Mouse (Mus musculus) liver, embryonic 11.5 days (tissue): ENCODE data around the gene Atxn2. TPM values are rescaled to one million over a fixed set of nuclear protein-coding genes. Genes with fewer than 3 reads are reported as not detected.

Experiments
- ATAC-seq: fragments of 200-750 bp; cut with Nextera tagmentation; replicated peaks from 2 replicates; pipeline ENCODE4 v1.8.0; 2017; ENCODE audit warnings: moderate number of reproducible peaks, mild to moderate bottlenecking, moderate TSS enrichment, moderate library complexity; ENCODE audit not compliant: low FRiP score
- DNase-seq: peaks from one replicate; pipeline ENCODE4 v3.0.0-alpha.2; 2017; ENCODE audit warnings: low spot score
- H3K27ac ChIP-seq: fragments of 300-500 bp; sonication (generic); 2 replicates; pipeline ENCODE4 v1.5.1; 2014; ENCODE audit warnings: mild to moderate bottlenecking, low read depth, low read length, control low read depth
- H3K27me3 ChIP-seq: fragments of 300-500 bp; sonication (generic); replicated peaks from 2 replicates; pipeline ENCODE4 v1.6.1; 2014; ENCODE audit warnings: low read length, mixed read lengths; ENCODE audit not compliant: control insufficient read depth, insufficient read depth
- H3K36me3 ChIP-seq: fragments of 300-500 bp; sonication (generic); 2 replicates; pipeline ENCODE4 v1.6.1; 2014; ENCODE audit warnings: mild to moderate bottlenecking, low read length, moderate library complexity, mixed read lengths; ENCODE audit not compliant: control insufficient read depth, insufficient read depth
- H3K4me1 ChIP-seq: fragments of 300-500 bp; sonication (generic); replicated peaks from 2 replicates; pipeline ENCODE4 v1.6.1; 2014; ENCODE audit warnings: low read length, mixed read lengths; ENCODE audit not compliant: control insufficient read depth, insufficient read depth
- H3K4me2 ChIP-seq: fragments of 300-500 bp; sonication (generic); 2 replicates; pipeline ENCODE4 v1.6.1; 2014; ENCODE audit warnings: mild to moderate bottlenecking, control low read depth, moderate library complexity
- H3K4me3 ChIP-seq: fragments of 300-500 bp; sonication (generic); 2 replicates; pipeline ENCODE4 v1.5.1; 2014; ENCODE audit warnings: low read depth, low read length, control low read depth
- H3K9ac ChIP-seq: fragments of 300-500 bp; sonication (generic); 2 replicates; pipeline ENCODE4 v1.6.1; 2014; ENCODE audit warnings: low read depth, low read length, control low read depth
- H3K9me3 ChIP-seq: fragments of 300-500 bp; sonication (generic); 2 replicates; pipeline ENCODE4 v1.6.1; 2016; ENCODE audit warnings: low read length, inconsistent platforms, mixed read lengths; ENCODE audit not compliant: control insufficient read depth
- WGBS: fragments of 180-500 bp; shearing (Covaris S2); extraction: QIAGEN DNeasy Blood & Tissue Kit; methylation state at CpG from one replicate; pipeline ENCODE4 v1.1.7; 2014; 5-methylcytosine and 5-hydroxymethylcytosine counted together
- polyA plus RNA-seq: library from polyadenylated mRNA; unstranded; fragments of >200 nt; fragmentation: Nextera tagmentation; extraction: Ambion mirVana; gene quantifications from 2 replicates; pipeline ENCODE4 v1.2.1, GENCODE M21; 2014

The Atxn2 gene
- polyA plus RNA-seq, 1 experiment from 2014 or later = 63.9 TPM

DNA sequence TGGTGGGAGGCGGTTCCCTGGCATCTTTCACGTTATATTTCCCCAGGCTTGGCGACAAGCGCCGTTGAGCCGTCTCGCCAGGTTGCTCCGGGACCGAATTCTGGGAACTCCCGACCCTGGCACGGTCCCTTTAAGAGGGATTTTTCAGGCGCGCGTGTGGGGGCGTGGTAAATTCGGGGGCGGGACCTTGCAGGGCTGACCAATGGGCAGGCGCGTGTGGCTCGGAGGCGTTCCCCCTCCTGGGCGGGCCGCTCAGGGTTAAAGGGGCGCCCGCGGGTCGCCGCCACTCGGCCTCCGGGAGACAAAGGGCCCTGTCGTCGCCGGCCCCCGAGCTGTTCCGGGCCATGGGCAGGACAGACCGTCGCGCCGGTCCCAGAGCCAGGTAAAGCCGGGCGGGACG is 137.6 kb downstream of the Atxn2 start, which contains the start of gene Pheta1:
TSS of gene Pheta1 (plus strand) at position 242 of the 400 bp plus-strand sequence.
- Histone ChIP-seq H3K4me2 (peak within 1 kb of the TSS; percentile 76), H3K27me3 (peaks cover 16% of the 10 kb centered on the region), H3K9me3 (no peaks in the 10 kb centered on the region), H3K4me3 (peak within 1 kb of the TSS; percentile 86), H3K4me1 (peaks cover 15% of the 10 kb centered on the region), H3K27ac (peak within 1 kb of the TSS; percentile 46; the same call in 1 of the 2 replicates), H3K9ac (peak within 1 kb of the TSS; percentile 73), H3K36me3 (peaks cover 12% of the 10 kb centered on the region)
- WGBS = under 1% methylated on average over 42 of the region's 42 CpGs
- DNase-seq (peak; percentile 92), ATAC-seq (peak; percentile 90)

DNA sequence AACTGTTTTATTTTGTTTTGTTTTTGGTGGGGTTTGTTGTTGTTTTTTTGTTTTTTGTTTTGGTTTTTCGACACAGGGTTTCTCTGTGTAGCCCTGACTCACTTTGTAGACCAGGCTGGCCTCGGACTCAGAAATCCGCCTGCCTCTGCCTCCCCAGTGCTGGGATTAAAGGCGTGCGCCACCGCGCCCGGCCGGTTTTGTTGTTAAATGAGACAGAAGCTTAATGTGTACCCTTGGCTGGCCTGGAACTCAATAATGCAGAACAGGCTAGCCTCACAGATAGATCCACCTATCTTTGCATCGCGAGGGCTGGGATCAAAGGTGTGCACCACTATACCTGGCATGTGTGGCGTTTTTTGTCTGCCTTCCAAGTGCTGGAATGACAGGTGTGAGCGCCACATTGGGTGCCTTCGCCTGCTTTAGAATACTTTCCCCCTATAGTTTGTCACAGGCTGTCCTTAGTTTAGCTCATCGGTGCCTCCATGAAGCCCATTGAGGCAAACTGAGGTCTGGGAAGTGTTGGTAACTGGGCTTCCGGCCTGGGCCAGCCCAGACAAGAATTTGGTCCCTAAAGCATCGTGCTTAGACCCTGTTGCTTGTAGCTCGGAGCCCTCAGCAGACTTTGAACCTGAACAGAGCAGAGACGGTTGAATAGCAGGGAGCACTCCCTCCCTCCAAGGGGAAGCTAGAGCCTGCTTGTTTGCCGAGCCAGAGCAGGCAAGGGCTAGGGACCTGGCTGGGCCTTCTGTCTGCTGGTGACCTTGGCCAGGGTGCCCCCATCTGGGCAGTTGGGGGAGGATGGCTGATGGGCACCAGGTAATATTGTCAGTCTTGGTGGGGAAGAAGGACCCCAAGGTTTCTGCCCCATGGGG is 138.6 kb downstream of the Atxn2 start:
- WGBS = 38% methylated on average over 20 of the region's 20 CpGs

DNA sequence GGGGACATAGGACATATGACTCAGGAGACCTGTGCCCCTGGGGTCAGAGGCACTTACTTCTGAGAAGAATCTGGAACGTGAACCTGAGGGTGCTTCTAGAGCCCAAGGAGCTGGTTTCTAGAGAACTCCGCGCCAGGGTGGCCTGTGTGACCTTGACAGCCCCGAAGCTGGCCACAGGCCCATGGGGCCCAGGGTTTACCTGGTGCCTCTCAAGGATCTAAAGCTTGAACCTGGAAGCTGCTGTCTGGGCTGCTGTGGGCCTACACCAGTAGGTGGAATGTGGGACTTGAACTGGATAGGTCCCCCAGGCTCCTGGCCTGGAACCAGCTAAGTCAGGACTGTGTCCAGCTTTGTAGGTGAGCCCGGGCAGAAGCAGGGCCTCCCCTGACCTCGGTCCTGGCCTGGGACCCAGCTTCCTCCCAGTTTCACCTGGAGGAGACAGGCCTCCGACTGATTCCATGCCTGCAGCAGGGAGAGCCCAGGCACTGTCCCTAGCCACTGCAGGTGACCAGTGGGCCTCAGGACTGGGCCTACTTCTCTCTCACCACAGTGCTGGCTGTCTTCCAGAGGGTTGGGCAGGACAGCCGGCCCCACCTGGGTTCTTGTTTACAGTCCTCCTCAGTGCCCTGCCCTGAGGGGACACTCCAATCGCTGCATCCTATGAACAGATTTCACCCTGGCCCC is 142.4 kb downstream of the Atxn2 start:
- DNase-seq = no peak

More for the DNA sequence above, 138.6 kb downstream of the Atxn2 start:
- Histone ChIP-seq H3K9ac (peak overlapping the region; percentile 73), H3K27me3 (peaks cover 8% of the 10 kb centered on the region; the same call in 1 of the 2 replicates), H3K4me1 (peaks cover 15% of the 10 kb centered on the region), H3K27ac (no peak overlapping the region), H3K36me3 (peaks cover 12% of the 10 kb centered on the region), H3K4me3 (peak overlapping the region; percentile 86), H3K4me2 (peak overlapping the region; percentile 76), H3K9me3 (no peaks in the 10 kb centered on the region)
- no peak for DNase-seq
- ATAC-seq = no peak

DNA sequence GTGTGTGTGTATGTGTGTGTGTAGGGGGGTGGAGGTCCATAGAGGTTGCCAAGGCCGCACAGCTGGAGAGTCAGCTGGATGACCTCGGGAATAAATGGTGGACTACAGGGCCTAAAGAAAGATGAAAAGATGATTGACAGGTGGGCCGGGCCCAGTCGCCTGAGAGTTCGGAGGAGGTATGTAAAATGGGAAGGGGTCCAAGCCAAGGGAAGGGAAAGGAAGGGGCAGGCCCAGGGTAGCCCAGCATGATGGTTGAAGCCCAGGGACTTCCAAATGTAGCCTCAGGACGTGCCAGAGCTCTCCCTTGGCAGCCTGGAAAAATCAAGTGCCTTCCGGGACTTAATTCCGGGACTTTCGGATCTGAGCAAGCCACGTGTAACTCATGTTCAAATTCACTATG is 143.6 kb downstream of the Atxn2 start:
- Histone ChIP-seq H3K4me2 (no peak overlapping the region), H3K9ac (no peak overlapping the region), H3K4me3 (no peak overlapping the region), H3K27me3 (no peaks in the 10 kb centered on the region), H3K9me3 (no peaks in the 10 kb centered on the region), H3K4me1 (peaks cover 9% of the 10 kb centered on the region), H3K36me3 (peaks cover 12% of the 10 kb centered on the region), H3K27ac (no peak overlapping the region)
- no peak for ATAC-seq
- 87% methylated on average over 10 of the region's 10 CpGs for WGBS
- no peak for DNase-seq

More for the DNA sequence above, 142.4 kb downstream of the Atxn2 start:
- Histone ChIP-seq H3K4me2 (no peak overlapping the region), H3K36me3 (peaks cover 12% of the 10 kb centered on the region), H3K27me3 (no peaks in the 10 kb centered on the region), H3K4me3 (no peak overlapping the region), H3K9ac (no peak overlapping the region), H3K9me3 (no peaks in the 10 kb centered on the region), H3K4me1 (peaks cover 13% of the 10 kb centered on the region), H3K27ac (no peak overlapping the region)
- no peak for ATAC-seq
- 87% methylated on average over 9 of the region's 9 CpGs for WGBS

DNA sequence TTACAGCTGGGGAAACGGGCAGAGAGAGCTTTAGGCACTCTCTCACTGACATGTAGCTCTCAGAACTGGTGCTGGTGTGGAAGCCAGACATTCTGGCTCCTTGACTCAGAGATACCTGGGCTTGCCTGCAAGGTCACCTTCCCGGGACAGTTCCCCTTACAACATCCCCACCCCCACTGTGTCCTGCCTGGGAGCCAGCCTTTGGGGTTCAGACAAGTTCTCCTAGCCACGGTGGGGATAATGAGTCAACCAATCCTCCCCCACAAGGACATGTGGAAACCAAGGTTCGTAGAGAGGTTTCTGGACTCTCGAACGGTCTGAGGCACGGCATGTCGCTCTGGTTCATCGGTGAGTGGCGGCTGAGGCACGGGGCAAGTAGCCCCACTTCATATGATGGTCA is 145.6 kb downstream of the Atxn2 start:
- WGBS = 76% methylated on average over 11 of the region's 11 CpGs

DNA sequence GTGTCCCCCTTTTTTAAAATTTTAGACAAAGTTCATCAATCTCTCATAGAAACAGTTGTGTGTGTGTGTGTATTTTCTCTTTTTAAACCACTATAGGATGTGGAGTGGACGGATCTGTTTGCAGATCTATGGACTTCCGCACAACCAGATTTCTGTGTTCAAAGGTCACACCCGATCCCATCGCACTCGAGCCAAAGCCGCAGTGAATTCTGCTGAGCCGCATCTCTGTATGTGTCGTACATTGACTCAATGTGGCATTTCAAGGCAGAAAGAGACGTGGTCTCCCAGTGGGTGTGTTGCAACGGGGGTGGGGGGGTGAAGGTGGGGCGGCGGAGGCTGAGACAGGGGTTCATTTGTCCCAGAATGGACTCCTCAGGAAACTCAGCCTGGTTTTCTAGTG is 147.3 kb downstream of the Atxn2 start:
- H3K4me2 ChIP-seq = no peak overlapping the region
- H3K4me3 ChIP-seq = no peak overlapping the region
- no peaks in the 10 kb centered on the region for H3K27me3 ChIP-seq
- H3K27ac ChIP-seq = no peak overlapping the region
- peaks cover 5% of the 10 kb centered on the region; the same call in 1 of the 2 replicates for H3K36me3 ChIP-seq
- H3K4me1 ChIP-seq = no peaks in the 10 kb centered on the region
- DNase-seq (no peak), ATAC-seq (no peak)
- H3K9me3 ChIP-seq = no peaks in the 10 kb centered on the region
- 77% methylated on average over 12 of the region's 12 CpGs for WGBS
- H3K9ac ChIP-seq = no peak overlapping the region

More for the DNA sequence above, 145.6 kb downstream of the Atxn2 start:
- ATAC-seq = no peak
- Histone ChIP-seq H3K27me3 (no peaks in the 10 kb centered on the region), H3K4me3 (no peak overlapping the region), H3K4me1 (no peaks in the 10 kb centered on the region), H3K27ac (no peak overlapping the region), H3K36me3 (peaks cover 14% of the 10 kb centered on the region), H3K4me2 (no peak overlapping the region), H3K9me3 (no peaks in the 10 kb centered on the region), H3K9ac (no peak overlapping the region)
- no peak for DNase-seq

DNA sequence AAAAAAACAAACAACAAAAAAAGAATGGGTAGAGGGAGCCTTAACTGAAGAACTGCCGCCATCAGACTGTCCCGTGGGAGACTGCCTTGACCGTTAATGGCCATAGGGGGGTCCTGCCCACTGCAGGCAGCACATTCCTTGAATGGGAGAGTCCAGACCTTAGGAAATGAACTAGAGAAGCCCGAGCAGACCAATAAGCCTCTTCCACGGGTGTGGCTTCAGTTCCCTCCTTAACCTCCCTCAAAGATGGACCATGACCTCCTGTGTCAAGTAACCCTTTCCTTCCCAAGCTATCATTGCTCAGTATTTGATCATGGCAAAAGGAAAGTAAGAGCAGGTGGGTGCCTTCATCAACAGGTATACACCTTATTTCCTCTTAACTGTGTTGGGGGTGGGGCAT is 150.8 kb downstream of the Atxn2 start:
- no peaks in the 10 kb centered on the region; the same call in 1 of the 2 replicates for H3K4me1 ChIP-seq
- 56% methylated on average over 5 of the region's 5 CpGs for WGBS
- H3K36me3 ChIP-seq = peaks cover 3% of the 10 kb centered on the region; the same call in 1 of the 2 replicates
- no peaks in the 10 kb centered on the region for H3K9me3 ChIP-seq
- H3K27ac ChIP-seq = no peak overlapping the region
- no peak overlapping the region for H3K4me3 ChIP-seq
- H3K9ac ChIP-seq = no peak overlapping the region
- H3K4me2 ChIP-seq = no peak overlapping the region
- H3K27me3 ChIP-seq = no peaks in the 10 kb centered on the region
- ATAC-seq = no peak
- DNase-seq = no peak

DNA sequence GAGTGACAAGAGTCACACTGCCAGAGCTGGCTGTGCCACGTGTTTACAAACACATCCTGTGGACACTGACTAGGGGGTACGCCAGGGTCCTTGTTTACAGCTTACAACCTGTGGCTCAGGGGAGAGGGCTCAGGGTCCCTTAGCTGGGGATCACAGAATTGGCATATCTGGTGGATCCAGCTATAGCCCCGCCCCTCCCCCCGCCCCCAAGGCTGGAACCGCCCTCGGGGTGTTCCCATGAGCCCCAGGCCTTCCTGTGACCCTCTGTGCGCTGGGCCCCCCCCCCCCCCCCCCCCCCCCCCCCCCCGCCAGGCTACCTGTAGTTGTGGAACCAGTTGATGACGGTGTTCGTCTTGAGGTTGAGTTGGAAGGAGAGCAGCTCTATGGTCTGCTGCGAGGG is 153.2 kb downstream of the Atxn2 start:
- ATAC-seq (0 out of 2 replicates have a peak, but pooled peaks have one; percentile 18), DNase-seq (no peak)
- H3K27ac ChIP-seq = no peak overlapping the region
- H3K27me3 ChIP-seq = no peaks in the 10 kb centered on the region
- H3K9me3 ChIP-seq = no peaks in the 10 kb centered on the region
- no peak overlapping the region for H3K4me3 ChIP-seq
- H3K9ac ChIP-seq = no peak overlapping the region
- WGBS = 17% methylated on average over 9 of the region's 11 CpGs
- H3K4me2 ChIP-seq = peak overlapping the region; percentile 56
- H3K36me3 ChIP-seq = peaks cover 3% of the 10 kb centered on the region; the same call in 1 of the 2 replicates
- no peaks in the 10 kb centered on the region; the same call in 1 of the 2 replicates for H3K4me1 ChIP-seq
